Mouse (Mus musculus): ENCODE measurements around the gene Rabgap1l.

DNA sequence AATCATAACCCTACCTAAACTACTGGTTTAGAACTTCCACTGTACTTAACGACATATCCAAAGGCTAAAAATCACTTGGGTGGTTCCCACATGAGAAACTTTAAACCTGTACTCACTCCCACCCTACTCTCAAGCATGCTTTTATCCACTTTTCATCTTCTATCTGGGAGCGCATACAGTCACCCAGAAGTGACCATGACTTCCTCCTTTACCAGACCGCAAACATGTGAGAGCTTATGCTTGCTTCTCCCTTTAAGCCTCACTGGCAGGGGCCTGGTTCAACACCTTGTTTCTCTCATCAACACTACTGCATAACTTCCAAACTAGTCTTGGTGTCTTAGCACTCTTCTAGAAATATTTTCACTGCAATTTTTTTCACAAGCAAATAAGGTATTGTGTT, 524.7 kb downstream of the Rabgap1l start:
- no peak for TF ChIP-seq CTCF (IDR thresholded peaks at IDR 0.05; ENCODE audit: control insufficient read depth, insufficient read depth, insufficient replicate concordance, low read depth, low read length)
- no peak for TF ChIP-seq POLR2A (IDR thresholded peaks at IDR 0.05; ENCODE audit: control insufficient read depth, low read depth, low read length)
